Mouse (Mus musculus): ENCODE measurements around the gene Ints14.

The Ints14 gene

DNA sequence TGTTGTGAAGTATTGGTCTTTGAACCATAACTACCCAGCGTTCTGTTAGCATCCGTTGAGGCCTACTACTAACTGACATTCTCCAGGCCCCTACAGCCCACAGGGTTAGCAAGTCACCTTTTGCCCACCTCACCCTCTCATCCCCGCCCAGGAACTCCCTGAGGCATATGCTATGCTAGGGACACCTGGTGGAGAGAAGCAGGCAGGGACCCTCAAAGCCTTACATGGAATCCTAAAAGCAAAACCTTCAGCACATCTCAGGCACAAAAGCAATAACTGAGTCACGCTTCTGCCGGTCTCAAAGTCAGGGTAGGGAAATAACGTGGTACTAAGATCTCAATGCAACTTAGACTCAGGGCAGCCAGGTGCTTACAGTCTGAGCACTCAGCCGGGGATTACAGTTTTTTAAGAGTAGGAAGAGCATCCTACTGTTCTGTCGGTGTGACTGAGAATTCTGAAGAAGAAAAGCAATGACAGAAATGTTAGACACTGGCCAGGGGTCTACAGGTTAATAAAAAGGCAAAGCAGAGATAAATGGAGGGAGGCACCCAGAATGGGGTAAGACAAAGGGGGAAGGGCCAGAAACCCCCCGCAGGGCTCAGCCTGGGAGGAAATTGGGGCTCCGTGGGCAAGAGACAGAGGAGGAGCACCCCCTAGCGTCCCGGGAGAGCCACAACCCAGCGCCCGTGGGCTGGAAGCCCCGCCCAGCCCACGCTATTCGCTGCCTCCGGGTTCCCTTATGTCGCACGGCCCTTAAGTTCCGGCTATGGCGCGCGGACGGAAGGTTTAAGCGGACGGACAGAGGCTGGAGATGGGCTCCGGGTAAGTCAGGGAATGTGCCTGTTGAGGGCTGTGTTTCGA, at the start of gene Ints14:
TSS of gene Ints14 (plus strand) at position 789 of the 861 bp plus-strand sequence.
- DNase-seq (ENCODE audit: low read depth, low spot score) = peak; percentile 97

DNA sequence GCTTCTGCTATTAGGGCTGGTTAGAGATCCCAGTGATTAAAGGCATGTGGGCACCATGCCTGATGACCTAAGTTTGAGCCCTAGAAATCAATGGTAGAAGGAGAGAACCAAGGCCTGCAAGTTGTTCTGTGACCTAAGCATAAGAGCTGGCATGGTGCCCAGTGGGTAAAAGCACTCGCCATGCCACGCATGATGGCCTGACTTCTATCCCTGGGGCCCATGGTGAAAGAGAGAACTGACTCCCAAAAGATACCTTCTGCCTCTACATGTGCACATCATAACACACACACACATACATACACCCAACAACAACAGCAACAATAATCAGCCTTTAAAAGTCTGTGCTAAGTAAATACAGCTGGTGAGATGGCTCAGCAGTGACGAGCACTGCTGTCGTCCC, 47.3 kb upstream of the Ints14 start:
- no peak for DNase-seq (ENCODE audit: low read depth, low spot score)

DNA sequence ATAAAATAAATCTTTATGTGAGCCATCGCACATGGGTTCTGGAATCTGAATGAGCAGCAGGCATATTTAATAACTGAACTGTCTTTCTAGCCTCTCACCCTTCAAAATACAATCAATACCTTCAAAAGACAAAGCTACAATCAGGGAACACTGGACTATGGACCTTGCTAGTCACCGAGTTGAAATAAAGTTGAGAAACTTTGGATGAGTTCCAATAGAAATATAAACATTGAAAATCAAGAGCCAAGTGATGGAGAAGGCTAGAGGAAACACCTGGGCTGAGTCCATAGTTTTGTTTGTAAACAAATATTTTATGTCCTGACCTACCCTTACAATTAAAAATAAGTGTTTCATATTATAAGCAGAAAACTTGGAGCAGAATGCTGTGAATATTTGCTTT, 46.7 kb upstream of the Ints14 start:
- DNase-seq (ENCODE audit: low read depth, low spot score) = no peak

DNA sequence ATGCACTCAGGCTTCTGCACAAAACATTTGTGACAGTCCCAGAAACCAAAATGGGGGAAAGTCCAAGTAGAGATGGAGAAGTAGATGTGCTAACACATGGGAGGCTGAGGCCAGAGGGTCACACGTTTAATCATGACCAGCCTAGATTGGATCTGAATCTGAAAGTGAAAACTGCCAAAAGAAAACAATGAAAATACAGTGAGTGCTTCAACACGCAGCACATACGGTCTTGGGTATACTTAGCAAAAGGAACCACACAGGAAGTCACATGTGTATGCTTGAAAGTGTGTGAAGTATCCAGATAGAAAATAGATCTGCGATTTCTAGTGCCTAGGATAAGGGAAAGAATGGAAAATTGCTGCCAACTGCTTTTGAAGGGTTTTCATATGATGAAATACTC, 46.1 kb upstream of the Ints14 start:
- no peak for DNase-seq (ENCODE audit: low read depth, low spot score)

DNA sequence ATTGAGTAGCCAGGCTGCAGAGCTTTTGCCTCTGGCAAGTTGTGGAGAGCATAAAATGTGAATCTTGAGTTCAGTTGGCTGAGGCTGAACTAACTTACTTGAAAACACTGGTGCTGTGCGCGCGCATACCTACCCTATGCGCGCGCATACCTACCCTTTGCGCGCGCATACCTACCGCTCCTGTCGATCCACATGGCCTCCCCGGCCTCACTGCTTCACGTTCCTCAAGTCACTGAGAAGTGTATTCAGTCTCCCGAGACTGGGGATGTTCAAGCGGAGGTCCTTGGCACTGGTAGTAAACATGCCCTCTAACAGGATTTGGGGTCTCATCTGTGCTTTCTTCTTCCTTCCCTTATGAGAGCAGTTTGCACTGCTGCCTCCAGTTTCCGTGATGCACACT, 42.1 kb upstream of the Ints14 start:
- DNase-seq (ENCODE audit: low read depth, low spot score) = peak; percentile 94

DNA sequence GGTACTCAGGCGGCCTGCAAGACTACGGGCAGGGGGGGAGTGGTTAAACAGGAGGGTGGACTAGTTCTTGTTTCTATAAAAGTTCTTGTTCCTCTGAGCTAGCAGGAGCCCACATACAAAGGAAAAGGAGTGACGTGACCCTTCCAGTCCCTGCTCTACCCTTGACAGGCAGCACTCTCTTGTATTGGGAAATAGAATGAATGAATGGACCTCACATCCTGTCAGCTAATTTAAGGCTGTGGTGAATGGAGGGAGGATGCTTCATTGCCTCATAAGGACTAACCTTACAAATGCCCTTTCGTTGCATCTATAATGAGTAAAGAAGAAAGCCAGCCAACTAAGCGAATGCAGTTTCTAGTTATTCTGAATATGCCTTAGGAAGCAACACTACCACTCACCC, 34.9 kb upstream of the Ints14 start:
- no peak for DNase-seq (ENCODE audit: low read depth, low spot score)

DNA sequence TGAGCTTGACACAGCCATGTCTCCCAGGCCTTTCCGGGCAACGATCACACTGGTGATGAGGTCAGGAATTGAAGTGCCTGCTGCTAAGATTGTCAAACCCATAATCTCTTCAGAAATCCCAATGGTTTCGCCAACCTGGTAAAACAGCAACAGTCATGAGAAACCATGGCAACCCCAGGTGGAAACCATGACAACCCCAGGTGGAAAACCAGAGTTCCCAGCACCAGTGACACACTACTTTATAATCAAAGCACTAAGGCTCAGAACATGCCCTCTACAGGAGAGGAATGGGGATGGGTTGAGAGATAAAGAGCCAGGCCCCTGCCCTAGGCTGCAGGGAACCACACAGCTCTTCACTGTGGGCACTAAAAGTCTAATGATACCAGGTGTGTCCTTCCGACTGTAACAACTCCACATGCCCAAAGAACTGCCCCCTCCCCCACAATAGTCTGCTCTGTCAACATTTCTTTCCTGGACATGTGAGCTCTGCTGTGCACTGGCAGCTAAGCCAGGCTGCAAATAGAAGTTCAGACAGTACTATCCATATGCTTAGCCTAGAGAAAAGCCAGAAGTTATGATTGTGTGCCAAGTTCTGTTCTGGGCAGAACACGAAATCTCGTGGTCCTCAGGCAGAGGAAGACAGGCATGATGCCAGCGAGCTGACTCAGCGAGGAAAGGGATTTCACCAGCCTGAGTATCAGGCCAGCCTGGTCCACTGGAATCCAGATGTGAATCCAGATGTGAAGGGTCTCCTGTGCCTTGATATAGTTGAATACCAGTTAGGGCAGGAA, 34.3 kb upstream of the Ints14 start:
- peak; percentile 20 for DNase-seq (ENCODE audit: low read depth, low spot score)

DNA sequence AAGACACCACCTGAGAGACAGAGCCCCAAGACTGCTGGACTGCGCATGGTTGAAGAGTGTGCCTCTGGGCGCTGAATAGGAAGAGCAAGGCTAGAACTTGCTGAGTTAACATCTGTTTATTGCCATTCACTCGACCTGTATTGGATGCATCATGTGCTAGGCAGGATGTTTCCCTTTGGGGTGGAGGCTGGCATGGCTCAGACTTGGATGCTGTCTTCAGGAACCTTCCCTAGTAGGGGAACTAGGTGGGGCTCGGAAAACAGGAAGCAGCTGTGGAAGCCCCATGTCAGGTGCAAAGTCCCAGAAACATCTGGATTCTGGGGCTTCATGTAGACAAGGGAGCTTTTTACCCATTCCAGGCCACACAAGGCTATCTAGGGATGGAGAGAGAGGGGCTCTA, 30.4 kb upstream of the Ints14 start:
- DNase-seq (ENCODE audit: low read depth, low spot score) = no peak

DNA sequence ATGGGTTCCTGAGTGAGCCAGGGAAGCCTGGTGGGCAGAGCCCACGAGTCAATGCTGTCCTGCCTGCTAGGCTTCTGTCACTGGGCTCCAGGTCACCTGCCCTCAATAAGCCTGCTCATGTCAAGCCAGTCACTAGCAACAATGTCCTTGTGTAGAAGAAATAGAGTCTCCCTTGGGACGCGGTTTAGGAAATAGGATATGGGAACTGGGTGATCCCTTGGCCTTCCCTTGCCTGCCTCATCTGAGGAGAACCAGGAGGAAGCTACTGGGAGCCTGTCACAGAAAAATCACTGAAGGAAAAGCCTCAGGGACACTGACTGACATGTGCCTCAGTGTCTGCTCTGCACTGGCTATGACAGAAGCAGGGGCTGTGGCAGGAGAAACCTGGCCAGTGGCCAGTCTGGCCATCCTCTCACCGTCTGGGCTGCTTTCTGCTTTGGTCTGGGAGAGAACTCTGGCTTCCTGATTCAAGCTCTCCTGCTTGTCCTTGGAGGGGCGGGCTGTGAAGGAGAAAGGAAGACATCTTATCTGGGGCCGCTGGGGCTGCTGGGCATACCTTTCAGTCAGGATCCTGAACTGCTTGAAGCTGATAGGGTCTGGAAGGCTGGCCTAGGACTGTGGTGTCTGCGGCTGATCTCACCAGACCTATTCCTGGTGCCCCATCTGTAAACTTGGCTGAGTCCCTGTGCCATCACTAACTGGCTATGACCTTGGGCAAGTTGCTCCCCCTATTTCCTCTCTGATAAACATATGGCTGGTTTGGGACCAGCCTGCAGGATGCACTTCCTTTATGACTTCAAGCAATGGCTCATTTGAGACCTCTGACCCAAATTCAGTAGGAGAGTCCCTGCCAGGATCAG, 28.7 kb upstream of the Ints14 start:
- no peak for DNase-seq (ENCODE audit: low read depth, low spot score)

DNA sequence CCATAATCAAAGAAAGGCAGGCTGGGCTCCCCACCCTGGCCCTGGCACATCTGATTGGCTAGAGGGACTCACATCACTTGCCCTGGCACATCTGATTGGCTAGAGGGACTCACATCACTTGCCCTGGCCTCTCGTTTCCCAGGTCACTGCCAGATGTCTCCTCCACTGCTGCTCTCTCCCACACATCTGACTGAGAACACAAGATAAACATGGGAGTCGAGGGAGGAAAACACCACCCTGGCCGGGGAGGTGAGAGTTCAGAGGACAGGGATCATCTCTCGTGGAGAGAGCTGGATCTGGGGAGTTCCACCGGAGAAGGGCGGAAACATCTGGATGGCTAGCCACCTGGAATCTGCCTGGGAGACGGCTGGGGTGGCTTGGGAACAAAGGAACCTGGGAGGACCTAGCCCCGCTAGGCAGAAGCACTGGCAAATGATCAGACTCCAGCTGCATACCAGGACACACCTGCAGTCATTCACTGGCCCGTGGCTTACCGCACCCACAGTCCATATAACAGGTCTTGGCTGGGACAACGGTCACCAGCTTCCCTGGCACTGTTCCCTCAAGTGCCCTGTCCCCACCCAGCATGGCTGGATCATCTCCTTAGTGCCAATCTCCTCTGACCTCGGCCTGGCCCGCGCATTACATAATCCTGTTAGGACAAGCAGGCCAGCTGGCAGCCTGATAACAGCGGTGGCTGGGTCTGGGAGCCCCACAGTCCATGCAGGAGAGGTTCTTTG, 26.5 kb upstream of the Ints14 start:
- peak; percentile 62 for DNase-seq (ENCODE audit: low read depth, low spot score)

DNA sequence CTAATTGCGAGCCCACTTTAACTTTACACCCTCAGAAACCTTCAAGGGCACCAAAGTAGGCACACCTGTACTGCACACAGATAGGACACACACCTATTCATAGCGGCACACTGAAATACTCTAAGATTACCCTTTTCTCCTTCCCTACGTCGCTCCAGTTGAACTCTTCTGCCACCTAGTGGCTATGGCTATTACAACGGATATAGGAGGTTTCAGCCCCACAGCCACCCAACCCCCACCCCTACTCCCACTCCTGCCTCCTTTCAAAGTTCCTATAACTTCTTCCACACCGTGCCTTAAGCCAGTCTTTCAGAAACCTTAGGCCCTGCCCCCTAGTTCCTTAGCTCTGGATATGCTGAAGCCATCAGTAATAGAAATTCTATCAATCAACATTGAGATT, 24.2 kb upstream of the Ints14 start:
- DNase-seq (ENCODE audit: low read depth, low spot score) = peak; percentile 81

DNA sequence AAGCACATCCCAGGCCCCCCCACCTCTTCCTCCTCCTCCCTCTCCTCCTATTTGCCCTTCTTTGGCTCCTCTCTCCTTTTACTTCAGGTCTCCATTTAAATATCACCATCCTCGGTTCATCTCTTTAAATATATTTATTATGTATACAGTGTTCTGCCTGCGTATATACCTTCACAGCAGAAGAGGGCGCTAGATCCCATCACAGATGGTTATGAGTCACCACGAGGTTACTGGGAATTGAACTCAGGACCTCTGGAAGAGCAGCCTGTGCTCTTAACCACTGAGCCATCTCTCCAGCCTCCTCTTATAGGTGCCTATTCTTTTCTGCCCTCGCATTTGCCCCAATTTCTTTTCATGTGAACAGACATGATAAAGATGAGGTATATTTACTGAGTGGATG, 23.2 kb upstream of the Ints14 start:
- DNase-seq (ENCODE audit: low read depth, low spot score) = peak; percentile 52

DNA sequence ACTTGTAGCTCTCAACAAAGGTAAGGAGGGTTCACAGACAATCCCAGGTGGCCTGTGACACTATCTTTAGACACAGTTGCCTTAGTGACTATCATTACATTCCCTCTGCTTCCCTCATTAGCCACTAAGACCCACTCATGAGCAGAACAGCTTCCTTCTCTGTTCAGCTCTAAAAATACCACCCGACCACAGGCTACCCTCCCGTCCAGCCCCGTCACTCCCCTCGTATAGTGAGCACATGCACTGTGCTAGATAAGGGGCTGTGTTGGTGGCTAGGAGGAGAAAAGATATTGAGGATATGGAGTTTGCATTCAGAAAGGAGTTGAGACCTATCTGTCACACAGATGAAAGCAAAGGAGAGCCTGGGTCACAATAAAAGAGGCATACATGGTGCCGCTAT, 22.2 kb upstream of the Ints14 start:
- DNase-seq (ENCODE audit: low read depth, low spot score) = no peak

DNA sequence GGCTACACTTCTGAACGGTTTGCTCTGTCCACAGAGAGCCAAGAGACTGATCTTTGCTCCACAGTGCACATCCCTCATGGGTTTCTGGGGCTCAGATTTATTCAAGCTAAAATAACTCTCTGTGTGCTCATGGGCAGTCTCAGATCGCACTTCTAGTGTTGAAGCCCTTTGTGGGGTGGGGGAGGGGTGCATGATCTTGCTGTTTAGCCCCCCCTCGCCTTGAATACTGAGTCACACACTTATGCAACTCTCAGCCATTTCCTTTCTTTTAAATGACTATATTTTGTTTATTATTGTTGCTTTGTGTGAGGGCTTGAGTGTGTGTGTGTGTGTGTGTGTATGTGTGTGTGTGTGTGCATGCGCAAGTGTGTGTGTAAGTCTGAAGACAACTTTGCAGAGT, 21.4 kb upstream of the Ints14 start:
- DNase-seq (ENCODE audit: low read depth, low spot score) = no peak

DNA sequence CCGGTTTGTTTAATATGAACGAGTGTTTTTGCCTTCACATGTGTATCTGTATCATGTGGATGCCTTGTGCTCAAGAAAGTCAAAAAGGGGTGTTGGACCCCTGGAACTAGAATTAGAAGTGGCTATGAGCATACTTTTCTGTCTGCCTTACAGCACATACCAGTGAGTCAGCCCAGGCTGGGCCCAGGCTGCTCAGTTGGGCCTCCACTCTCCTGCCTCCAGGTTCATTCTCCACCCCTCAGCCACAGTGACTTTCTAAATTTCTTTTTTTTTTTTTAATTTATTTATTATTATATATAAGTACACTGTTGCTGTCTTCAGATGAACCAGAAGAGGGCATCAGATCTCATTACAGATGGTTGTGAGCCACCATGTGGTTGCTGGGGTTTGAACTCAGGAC, 20.9 kb upstream of the Ints14 start:
- DNase-seq (ENCODE audit: low read depth, low spot score) = no peak

DNA sequence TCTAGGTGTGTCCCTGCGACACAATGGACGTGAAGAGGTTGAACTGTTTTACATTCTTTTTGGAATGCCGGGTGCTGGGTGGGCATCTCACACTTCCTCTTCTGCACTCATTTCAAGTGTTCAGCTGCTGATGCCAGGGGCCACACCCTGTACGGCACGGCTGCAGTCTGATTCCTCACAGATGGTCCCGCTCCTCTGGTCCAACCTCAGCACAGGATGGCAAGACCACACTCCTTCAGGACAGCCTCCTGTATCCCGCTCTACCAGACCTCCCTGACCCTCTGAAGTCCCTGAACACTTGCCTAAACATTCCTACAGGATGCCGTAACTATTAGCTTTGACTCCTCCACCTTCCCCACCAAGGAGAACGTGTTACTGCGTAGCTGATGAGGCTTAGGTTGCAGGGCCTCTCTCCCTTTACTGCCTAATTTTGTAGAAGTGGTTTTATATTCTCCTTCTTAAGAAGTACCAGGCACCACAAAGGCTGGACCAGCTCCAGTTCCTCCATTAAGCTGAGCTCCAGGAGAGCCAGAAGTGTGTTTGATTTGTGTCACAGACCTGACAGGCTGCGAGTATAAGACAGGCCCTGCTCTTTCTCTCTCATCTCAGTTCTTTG, 19.9 kb upstream of the Ints14 start:
- DNase-seq (ENCODE audit: low read depth, low spot score) = no peak

DNA sequence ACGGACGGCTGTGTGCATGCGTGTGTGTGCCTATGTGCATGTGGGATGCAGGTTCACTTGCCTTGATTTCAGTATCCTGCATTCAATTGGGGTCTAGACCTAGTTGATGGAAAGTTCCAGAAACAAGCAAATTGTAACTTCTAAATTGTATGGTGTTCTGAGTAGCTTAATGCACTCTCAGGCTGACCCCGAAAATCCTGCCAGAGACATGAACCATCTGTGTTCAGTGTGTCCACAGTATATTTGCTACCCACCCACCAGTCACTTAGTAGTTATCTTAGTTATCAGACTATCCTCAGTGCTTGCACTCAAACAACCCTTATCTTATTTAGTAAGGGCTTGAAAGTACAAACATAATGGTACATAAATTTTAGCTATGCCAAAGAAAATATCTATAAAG, 19.1 kb upstream of the Ints14 start:
- no peak for DNase-seq (ENCODE audit: low read depth, low spot score)

DNA sequence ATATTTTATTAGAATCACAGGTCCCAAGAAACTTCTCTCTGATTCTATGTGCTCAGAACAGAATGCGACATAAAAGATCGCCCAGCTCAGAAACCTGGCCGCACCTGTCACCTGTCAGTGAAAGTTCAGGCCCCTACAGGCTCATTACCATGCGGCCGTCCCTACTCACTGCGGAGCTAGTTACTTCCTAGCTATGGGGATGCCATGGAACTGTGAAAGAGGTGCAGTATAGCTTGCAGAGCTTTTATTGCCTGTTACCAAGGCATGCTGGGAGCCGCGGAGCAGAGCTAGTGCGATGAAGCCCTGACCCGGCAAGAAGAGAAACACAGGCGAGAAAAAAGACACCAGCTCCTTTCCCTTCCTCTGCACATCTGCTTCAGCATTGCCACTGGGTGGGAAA, 16.7 kb upstream of the Ints14 start:
- no peak for DNase-seq (ENCODE audit: low read depth, low spot score)

DNA sequence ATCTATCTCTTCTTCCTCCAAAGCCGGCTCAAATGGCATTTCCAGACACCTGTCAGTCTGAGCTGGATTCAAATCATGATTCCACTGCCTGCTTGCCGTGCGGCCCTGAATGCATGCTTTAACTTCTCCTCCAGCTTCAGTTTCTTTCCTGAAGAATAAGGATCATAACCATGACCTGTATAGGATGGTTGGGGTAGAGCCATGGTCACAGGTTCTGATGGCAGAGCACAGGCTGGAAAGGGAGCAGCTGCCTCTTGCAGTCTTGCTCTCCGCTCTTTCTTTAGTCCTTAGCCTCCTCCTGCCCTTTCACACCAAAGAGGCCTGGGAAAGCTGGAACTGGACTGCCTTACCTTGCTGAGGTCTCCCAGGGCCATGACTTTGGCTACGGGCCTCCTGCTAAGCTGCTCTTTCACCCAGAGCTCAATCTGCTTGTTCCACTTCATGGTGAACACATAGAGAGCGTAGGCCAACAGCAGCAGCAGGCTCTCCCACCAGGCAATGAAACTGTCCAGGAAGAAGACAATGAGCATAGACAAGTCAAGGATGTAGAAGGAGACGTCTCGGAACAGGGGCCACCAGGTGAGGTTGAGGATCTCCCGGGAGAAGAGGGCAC, 13.1 kb upstream of the Ints14 start:
- DNase-seq (ENCODE audit: low read depth, low spot score) = no peak

DNA sequence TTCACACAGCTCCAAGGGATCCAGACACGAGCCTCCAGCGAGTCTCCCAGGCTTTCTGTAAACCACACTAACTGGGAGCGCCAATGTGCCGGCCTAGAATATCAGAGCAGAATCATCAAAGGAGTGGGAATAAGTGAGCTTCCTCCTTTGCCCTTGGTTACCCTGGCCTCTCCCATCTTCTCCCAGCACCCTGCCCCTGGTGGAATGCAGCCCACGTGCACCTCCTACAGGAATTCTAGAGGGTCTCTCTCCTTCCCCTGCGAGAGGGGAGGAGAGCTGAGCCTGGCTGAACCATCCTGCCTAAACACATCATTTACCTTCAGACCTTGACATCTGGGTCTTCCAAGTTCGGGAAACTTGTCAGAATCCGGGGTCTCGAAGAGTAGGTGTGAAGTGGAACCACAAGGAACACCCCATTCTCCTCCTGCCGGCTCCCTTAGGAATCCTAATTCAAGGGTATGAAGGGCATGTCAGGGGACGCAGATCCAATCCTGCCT, 9.5 kb upstream of the Ints14 start, which contains the start of gene Slc24a1:
TSS of gene Slc24a1 (minus strand) at position 447 of the 497 bp plus-strand sequence.
- DNase-seq (ENCODE audit: low read depth, low spot score) = peak; percentile 55

Data from R1 (cell line).